Mouse (Mus musculus) liver, embryonic 14.5 days (tissue): Measurements from ENCODE around the gene 1500009L16Rik.

Experiments used
- CTCF ChIP-seq: IDR thresholded peaks from 2 replicates; pipeline ENCODE4 v1.5.1; 2016; ENCODE audit warnings: antibody characterized with exemption, low read depth, control low read depth
- EP300 ChIP-seq: IDR thresholded peaks from 2 replicates; pipeline ENCODE4 v1.6.1; 2016; ENCODE audit warnings: antibody characterized with exemption, low read depth

GRCm38 (mm10) chr10:83726164-83726563, 3.5 kb downstream of the 1500009L16Rik start:
- TF ChIP-seq CTCF (no peak), EP300 (no peak)
